Mouse (Mus musculus) limb, embryonic 12.5 days (tissue): ENCODE results near the gene Gm5849. TPM values are rescaled to one million over a fixed set of nuclear protein-coding genes. Genes with fewer than 3 reads are reported as not detected.
"Not testable (repeated sequence)": the region's sequence is repeated elsewhere in the genome, so short reads cannot be mapped to it uniquely, and the experiment has no call there.

ENCODE experiments used
- ATAC-seq: fragments of 200-750 bp; cut with Nextera tagmentation; 2 replicates; pipeline ENCODE4 v1.8.0; 2017; ENCODE audit warnings: low read depth, moderate TSS enrichment; ENCODE audit not compliant: insufficient number of reproducible peaks, insufficient read depth, low FRiP score, low TSS enrichment
- H3K27ac ChIP-seq: fragments of 300-500 bp; sonication (generic); 2 replicates; pipeline ENCODE4 v1.5.1; 2016; ENCODE audit warnings: mild to moderate bottlenecking, moderate library complexity
- H3K27me3 ChIP-seq: fragments of 300-500 bp; sonication (generic); 2 replicates; pipeline ENCODE4 v1.6.1; 2016; ENCODE audit warnings: mild to moderate bottlenecking, moderate library complexity
- H3K36me3 ChIP-seq: fragments of 300-500 bp; sonication (generic); 2 replicates; pipeline ENCODE4 v1.6.1; 2016; ENCODE audit warnings: mild to moderate bottlenecking, moderate library complexity
- H3K4me1 ChIP-seq: fragments of 300-500 bp; sonication (generic); replicated peaks from 2 replicates; pipeline ENCODE4 v1.6.1; 2016
- H3K4me2 ChIP-seq: fragments of 300-500 bp; sonication (generic); 2 replicates; pipeline ENCODE4 v1.6.1; 2016; ENCODE audit warnings: mild to moderate bottlenecking, moderate library complexity
- H3K4me3 ChIP-seq: fragments of 300-500 bp; sonication (generic); replicated peaks from 2 replicates; pipeline ENCODE4 v1.5.1; 2016; ENCODE audit warnings: mild to moderate bottlenecking
- H3K9ac ChIP-seq: fragments of 300-500 bp; sonication (generic); replicated peaks from 2 replicates; pipeline ENCODE4 v1.6.1; 2016; ENCODE audit warnings: mild to moderate bottlenecking, moderate library complexity
- H3K9me3 ChIP-seq: fragments of 300-500 bp; sonication (generic); 2 replicates; pipeline ENCODE4 v1.6.1; 2016; ENCODE audit warnings: mild to moderate bottlenecking, moderate library complexity
- WGBS: fragments of 180-500 bp; shearing (Covaris S2); methylation state at CpG from one replicate; pipeline ENCODE4 v1.1.7; 2016; 5-methylcytosine and 5-hydroxymethylcytosine counted together
- polyA plus RNA-seq: library from polyadenylated mRNA; unstranded; fragments of >200 nt; fragmentation: Nextera tagmentation; extraction: Ambion mirVana; gene quantifications from 2 replicates; pipeline ENCODE4 v1.2.1, GENCODE M21; 2016

Gm5849 gene
- polyA plus RNA-seq = not detected in 2 replicates

DNA sequence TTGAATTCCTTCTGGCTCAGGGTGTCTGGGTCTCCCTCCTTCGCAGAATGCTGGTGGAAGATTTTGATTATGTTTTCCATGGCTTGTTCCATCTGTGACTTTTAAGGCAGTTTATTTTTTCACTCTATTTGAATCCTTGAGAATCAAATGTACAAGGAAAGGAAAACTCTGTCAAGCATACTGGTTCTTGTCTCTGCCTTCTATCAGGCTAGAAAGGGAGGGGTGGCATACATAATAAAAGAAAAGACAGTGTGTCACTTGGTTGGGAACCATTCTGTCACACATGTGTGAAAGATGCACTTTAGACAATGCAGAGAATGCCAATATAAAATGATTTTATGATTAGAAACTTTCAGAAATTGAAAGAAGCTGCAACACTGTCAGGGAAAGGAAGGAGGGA lies at the start of gene Gm5849:
Gene Gm5849, minus strand, starts transcription at position 101 of the 400 bp plus-strand sequence.
- not testable (repeated sequence) for H3K9me3 ChIP-seq, H3K4me1 ChIP-seq, H3K4me3 ChIP-seq, H3K27ac ChIP-seq, ATAC-seq, H3K9ac ChIP-seq, H3K4me2 ChIP-seq, H3K27me3 ChIP-seq, H3K36me3 ChIP-seq
- 88% methylated on average over 1 of the region's 1 CpGs for WGBS

DNA sequence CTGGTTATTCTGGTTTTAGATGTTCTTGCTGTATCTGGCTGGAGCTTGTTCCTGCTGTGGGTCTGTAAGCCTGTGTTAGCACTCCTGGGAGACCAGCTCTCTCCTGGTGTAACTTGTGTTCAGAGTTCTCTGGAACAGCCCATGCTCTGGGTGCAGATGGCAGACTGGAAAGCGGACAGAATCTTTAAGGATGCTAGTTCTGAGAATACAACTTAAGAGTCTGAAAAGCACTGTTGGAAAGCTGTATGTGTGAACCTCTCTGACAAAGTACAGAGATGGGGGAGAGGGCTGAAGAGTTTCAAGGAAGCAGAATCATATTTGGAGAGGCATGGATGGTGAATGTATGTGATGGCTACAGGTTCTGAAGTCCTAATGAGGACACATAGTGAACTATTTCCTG lies 28.0 kb downstream of the Gm5849 start:
- H3K9ac ChIP-seq = no peak overlapping the region

DNA sequence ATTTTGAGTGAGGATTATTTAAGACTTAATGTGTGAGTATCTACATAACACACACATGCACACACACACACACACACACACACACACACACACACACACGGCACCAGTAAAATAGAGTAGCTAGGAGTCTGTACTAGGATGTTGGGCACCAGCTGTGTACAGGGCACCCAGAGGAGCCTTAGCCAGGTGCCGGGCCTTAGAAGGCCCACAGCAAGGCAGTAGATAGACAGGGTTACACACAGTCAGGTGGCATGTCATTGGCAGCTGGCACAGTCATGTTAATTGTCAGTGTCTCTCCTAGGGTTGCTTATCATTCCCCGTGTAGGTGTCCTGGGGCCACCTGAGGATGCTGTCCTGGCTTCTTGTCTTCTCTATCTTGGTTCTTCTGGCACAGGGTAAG lies 51.1 kb downstream of the Gm5849 start, which contains the start of gene Pglyrp4:
Gene Pglyrp4, plus strand, starts transcription at position 301 of the 400 bp plus-strand sequence.
- ATAC-seq = no peak

More for the DNA sequence above, 28.0 kb downstream of the Gm5849 start:
- Histone ChIP-seq H3K4me3 (no peak overlapping the region), H3K9me3 (no peaks in the 10 kb centered on the region), H3K4me2 (no peak overlapping the region), H3K27ac (no peak overlapping the region), H3K27me3 (no peaks in the 10 kb centered on the region), H3K36me3 (no peaks in the 10 kb centered on the region), H3K4me1 (no peaks in the 10 kb centered on the region)
- ATAC-seq = no peak
- WGBS = 84% methylated on average over 1 of the region's 1 CpGs

More for the DNA sequence above, 51.1 kb downstream of the Gm5849 start, which contains the start of gene Pglyrp4:
- no peaks in the 10 kb centered on the region for H3K4me1 ChIP-seq
- no peaks in the 10 kb centered on the region for H3K9me3 ChIP-seq
- H3K9ac ChIP-seq = no peak within 1 kb of the TSS
- no peak within 1 kb of the TSS for H3K27ac ChIP-seq
- 91% methylated on average over 3 of the region's 3 CpGs for WGBS
- no peak within 1 kb of the TSS for H3K4me2 ChIP-seq
- no peak within 1 kb of the TSS for H3K4me3 ChIP-seq
- no peaks in the 10 kb centered on the region for H3K36me3 ChIP-seq
- no peaks in the 10 kb centered on the region for H3K27me3 ChIP-seq

Other genes with a start within 250 kb of the Gm5849 start
- gene S100a16, start 240.6 kb downstream of the Gm5849 start, polyA plus RNA-seq = 39.6 and 43.7 TPM in 2 replicates
- 0.06 and 0.16 TPM in 2 replicates for gene S100a3, start 217.3 kb downstream of the Gm5849 start, polyA plus RNA-seq
- gene S100a2, start 187.6 kb downstream of the Gm5849 start, polyA plus RNA-seq = not detected in 2 replicates
- gene Gm42674, start 176.0 kb downstream of the Gm5849 start, polyA plus RNA-seq = not detected in 2 replicates
- 3.5 and 4.7 TPM in 2 replicates for gene S100a4, start 174.1 kb downstream of the Gm5849 start, polyA plus RNA-seq
- gene S100a5, start 169.4 kb downstream of the Gm5849 start, polyA plus RNA-seq = not detected in 2 replicates
- 25.4 and 30.1 TPM in 2 replicates for gene S100a6, start 165.0 kb downstream of the Gm5849 start, polyA plus RNA-seq
- 0.17 TPM in 1 of 2 replicates, not detected in the other for gene S100a7a, start 123.9 kb downstream of the Gm5849 start, polyA plus RNA-seq
- 7.1 and 7.3 TPM in 2 replicates for gene S100a8, start 108.9 kb downstream of the Gm5849 start, polyA plus RNA-seq
- 3.3 and 3.8 TPM in 2 replicates for gene S100a9, start 82.2 kb downstream of the Gm5849 start, polyA plus RNA-seq
- not detected in 2 replicates for gene Pglyrp4, start 51.0 kb downstream of the Gm5849 start, polyA plus RNA-seq